Mouse (Mus musculus) testis, adult 2 months (tissue): ENCODE measurements around the gene Gpx3.

Experiments used
- CTCF ChIP-seq: fragments of 200-500 bp; IDR thresholded peaks from 2 replicates; pipeline ENCODE4 v1.5.1; 2012; ENCODE audit warnings: low read depth, mild to moderate bottlenecking, inconsistent platforms, low read length, moderate library complexity; ENCODE audit not compliant: control insufficient read depth, insufficient read depth, insufficient replicate concordance
- POLR2A ChIP-seq: fragments of 200-500 bp; IDR thresholded peaks from 2 replicates; pipeline ENCODE4 v1.6.1; 2012; ENCODE audit warnings: low read depth, mild to moderate bottlenecking, inconsistent platforms, low read length, moderate library complexity; ENCODE audit not compliant: control insufficient read depth

DNA sequence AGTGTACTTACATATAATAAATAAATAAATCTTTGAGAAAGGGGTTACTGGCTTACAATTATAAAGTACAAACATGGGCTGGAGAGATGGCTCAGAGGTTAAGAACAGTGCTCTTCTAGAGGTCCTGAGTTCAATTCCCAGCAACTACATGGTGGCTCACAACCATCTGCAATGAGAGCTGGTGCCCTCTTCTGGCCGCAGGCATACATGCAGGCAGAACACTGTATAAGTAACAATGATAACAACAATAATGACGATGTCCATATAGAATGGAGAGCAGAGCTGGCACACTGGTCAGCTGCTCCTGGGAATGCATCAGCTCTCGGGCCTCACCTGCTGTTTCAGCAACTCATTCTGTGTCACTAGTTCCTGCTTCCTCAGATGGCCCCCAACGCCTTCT, 16.0 kb downstream of the Gpx3 start:
- TF ChIP-seq CTCF (peak; percentile 21; the same call in 1 of the 2 replicates), POLR2A (no peak)
